Mouse (Mus musculus) cerebral cortex, adult 2 months (tissue): ENCODE measurements around the gene Agap2.

Source experiments
- WGBS: fragments of 180-500 bp; shearing (Covaris S2); methylation state at CpG from one replicate; pipeline ENCODE4 v1.1.7; 2018; 5-methylcytosine and 5-hydroxymethylcytosine counted together

Agap2 gene

GRCm38 (mm10) chr10:127101151-127101550 is 26.1 kb downstream of the Agap2 start:
- WGBS: 82% methylated on average over 6 of the region's 6 CpGs

- 70% methylated on average over 7 of the region's 7 CpGs for WGBS
These were observed 28.5 kb downstream of the Agap2 start for GRCm38 (mm10) chr10:127103631-127104030.

GRCm38 (mm10) chr10:127107563-127108261 is 32.6 kb downstream of the Agap2 start:
- 89% methylated on average over 16 of the region's 16 CpGs for WGBS

GRCm38 (mm10) chr10:127108262-127108583 is 33.1 kb downstream of the Agap2 start:
- 73% methylated on average over 3 of the region's 3 CpGs for WGBS

GRCm38 (mm10) chr10:127111001-127111887 is 36.2 kb downstream of the Agap2 start:
- WGBS: 92% methylated on average over 15 of the region's 15 CpGs

GRCm38 (mm10) chr10:127114408-127114807 is 39.3 kb downstream of the Agap2 start:
- 88% methylated on average over 11 of the region's 11 CpGs for WGBS

- WGBS: 68% methylated on average over 2 of the region's 2 CpGs
These were observed 40.0 kb downstream of the Agap2 start for GRCm38 (mm10) chr10:127115068-127115467.

GRCm38 (mm10) chr10:127118470-127118869 is 43.4 kb downstream of the Agap2 start:
- WGBS: 94% methylated on average over 11 of the region's 11 CpGs

GRCm38 (mm10) chr10:127119229-127119628 is 44.1 kb downstream of the Agap2 start:
- 94% methylated on average over 10 of the region's 10 CpGs for WGBS

GRCm38 (mm10) chr10:127120301-127121065 is 45.4 kb downstream of the Agap2 start:
- 1% methylated on average over 34 of the region's 34 CpGs for WGBS

- WGBS: 1% methylated on average over 19 of the region's 19 CpGs
These were observed 46.0 kb downstream of the Agap2 start, which contains the start of gene Os9 for GRCm38 (mm10) chr10:127121066-127121477. Gene Os9 (minus strand): TSS chr10:127121131.

GRCm38 (mm10) chr10:127122018-127122417 is 46.9 kb downstream of the Agap2 start:
- WGBS: 33% methylated on average over 3 of the region's 3 CpGs

GRCm38 (mm10) chr10:127122784-127123435 is 47.8 kb downstream of the Agap2 start:
- WGBS: 7% methylated on average over 13 of the region's 13 CpGs

GRCm38 (mm10) chr10:127123436-127123805 is 48.3 kb downstream of the Agap2 start:
- WGBS: 11% methylated on average over 4 of the region's 4 CpGs

GRCm38 (mm10) chr10:127125210-127126001 is 50.3 kb downstream of the Agap2 start:
- 72% methylated on average over 9 of the region's 9 CpGs for WGBS

GRCm38 (mm10) chr10:127126579-127126978 is 51.5 kb downstream of the Agap2 start:
- 82% methylated on average over 5 of the region's 5 CpGs for WGBS

GRCm38 (mm10) chr10:127127711-127128279 is 52.7 kb downstream of the Agap2 start:
- 80% methylated on average over 7 of the region's 7 CpGs for WGBS

- 67% methylated on average over 4 of the region's 4 CpGs for WGBS
These were observed 54.3 kb downstream of the Agap2 start for GRCm38 (mm10) chr10:127129431-127129830.

- WGBS: 84% methylated on average over 5 of the region's 5 CpGs
These were observed 57.4 kb downstream of the Agap2 start for GRCm38 (mm10) chr10:127132469-127132868.

GRCm38 (mm10) chr10:127134394-127135035 is 59.4 kb downstream of the Agap2 start:
- 90% methylated on average over 3 of the region's 3 CpGs for WGBS
